Mouse (Mus musculus) thymus, adult 2 months (tissue): ENCODE measurements at regions not wholly inside any gene's neighbourhood (a gene's known extent, or its start where the extent isn't known, plus 50 kb on each side); places are given as distances from the start of the nearest gene placed in this dataset.

Experiments
- DNase-seq: peaks from one replicate; pipeline ENCODE4 v3.0.0; 2021
- H3K27ac ChIP-seq: fragments of 200-500 bp; 2 replicates; pipeline ENCODE4 v1.5.1; 2012; ENCODE audit warnings: low read length, control low read depth; ENCODE audit not compliant: control insufficient read depth, insufficient read depth
- H3K27me3 ChIP-seq: fragments of 200-500 bp; 2 replicates; pipeline ENCODE4 v1.6.1; 2012; ENCODE audit warnings: mild to moderate bottlenecking, low read length, moderate library complexity, mixed read lengths; ENCODE audit not compliant: control insufficient read depth, insufficient read depth
- H3K36me3 ChIP-seq: fragments of 200-500 bp; 2 replicates; pipeline ENCODE4 v1.6.1; 2012; ENCODE audit warnings: mild to moderate bottlenecking, low read length, moderate library complexity; ENCODE audit not compliant: control insufficient read depth, insufficient read depth
- H3K4me1 ChIP-seq: fragments of 200-500 bp; replicated peaks from 2 replicates; pipeline ENCODE4 v1.6.1; 2012; ENCODE audit warnings: low read length; ENCODE audit not compliant: control insufficient read depth, insufficient read depth
- H3K4me3 ChIP-seq: fragments of 200-500 bp; 2 replicates; pipeline ENCODE4 v1.5.1; 2012; ENCODE audit warnings: mild to moderate bottlenecking, low read length, control low read depth, moderate library complexity; ENCODE audit not compliant: control insufficient read depth, insufficient read depth
- CTCF ChIP-seq: fragments of 200-500 bp; IDR thresholded peaks from 2 replicates; pipeline ENCODE4 v1.5.1; 2012; ENCODE audit warnings: mild to moderate bottlenecking, control low read depth, low read length, moderate library complexity, borderline replicate concordance; ENCODE audit not compliant: control insufficient read depth, poor library complexity, insufficient read depth; ENCODE audit errors: extremely low read depth
- POLR2A ChIP-seq: fragments of 200-500 bp; IDR thresholded peaks from 2 replicates; pipeline ENCODE4 v1.6.1; 2012; ENCODE audit warnings: mild to moderate bottlenecking, low read length, control low read depth, moderate library complexity; ENCODE audit not compliant: control insufficient read depth, poor library complexity, insufficient read depth; ENCODE audit errors: extremely low read depth
- WGBS: fragments of 180-500 bp; shearing (Covaris S2); methylation state at CpG from one replicate; pipeline ENCODE4 v1.1.7; 2018; 5-methylcytosine and 5-hydroxymethylcytosine counted together

GRCm38 (mm10) chr1:189975660-189976059 lies 53.5 kb upstream of the Smyd2 start:
- 91% methylated on average over 9 of the region's 9 CpGs for whole genome bisulfite sequencing
- DNase-seq, result no peak
- Histone ChIP-seq H3K4me1 (0 out of 2 replicates have a peak, but pooled peaks cover 2% of the 10 kb centered on the region), H3K27ac (no peak overlapping the region), H3K4me3 (no peak overlapping the region), H3K27me3 (no peaks in the 10 kb centered on the region), H3K36me3 (no peaks in the 10 kb centered on the region)
- TF ChIP-seq CTCF, result no peak
- no peak for TF ChIP-seq POLR2A

- 0 out of 2 replicates have a peak, but pooled peaks cover 2% of the 10 kb centered on the region for H3K4me1 ChIP-seq
- TF ChIP-seq POLR2A, result no peak
- peak; percentile 81; the same call in 1 of the 2 replicates for TF ChIP-seq CTCF
- H3K36me3 ChIP-seq, result no peaks in the 10 kb centered on the region
- no peak overlapping the region for H3K4me3 ChIP-seq
- 15% methylated on average over 13 of the region's 13 CpGs for WGBS
- DNase-seq, result peak; percentile 86
- no peak overlapping the region for H3K27ac ChIP-seq
- no peaks in the 10 kb centered on the region for H3K27me3 ChIP-seq
These were observed 50.7 kb upstream of the Smyd2 start for GRCm38 (mm10) chr1:189972790-189973406.
